Mouse (Mus musculus): ENCODE measurements around the gene Fbxw7. TPM values are rescaled to one million over a fixed set of nuclear protein-coding genes. Genes with fewer than 3 reads are reported as not detected.

Fbxw7 gene
- polyA plus RNA-seq, 1 experiment from 2014 or later, result 20.6 TPM

DNA sequence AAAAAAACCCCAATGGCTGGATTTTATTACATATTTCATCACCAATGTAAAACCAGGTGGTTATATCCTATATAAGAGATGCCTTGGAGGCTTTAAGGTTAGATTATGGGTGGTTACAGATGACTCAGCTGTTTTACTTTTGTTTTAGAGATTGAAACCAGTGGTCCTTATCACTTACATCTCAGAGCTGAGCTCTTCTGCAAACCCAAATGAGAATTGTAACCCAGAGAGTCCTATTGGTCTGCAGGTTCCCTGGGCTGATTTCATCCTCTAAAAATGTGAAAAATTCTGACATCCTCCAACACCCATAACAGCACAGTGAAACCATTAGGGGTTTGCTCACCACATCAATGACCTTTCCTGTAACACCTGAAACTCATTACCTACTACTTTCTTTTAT, 6.2 kb upstream of the Fbxw7 start:
- no peak overlapping the region for H3K4me3 ChIP-seq
- ATAC-seq (ENCODE audit: low FRiP score), result no peak
- H3K9me3 ChIP-seq (replicated peaks), result no peaks in the 10 kb centered on the region
- no peak overlapping the region for H3K27ac ChIP-seq
- H3K27me3 ChIP-seq, result no peaks in the 10 kb centered on the region
- H3K9ac ChIP-seq, result no peak overlapping the region
- H3K4me1 ChIP-seq, result peaks cover 12% of the 10 kb centered on the region
- H3K36me3 ChIP-seq, result no peaks in the 10 kb centered on the region
- no peak overlapping the region for H3K4me2 ChIP-seq (replicated peaks)

GRCm38 (mm10) chr3:84810803-84811202, 4.3 kb upstream of the Fbxw7 start:
- Histone ChIP-seq H3K36me3 (no peaks in the 10 kb centered on the region), H3K27ac (no peak overlapping the region), H3K27me3 (no peaks in the 10 kb centered on the region), H3K9ac (no peak overlapping the region), H3K9me3 (replicated peaks) (no peaks in the 10 kb centered on the region), H3K4me3 (no peak overlapping the region), H3K4me1 (peaks cover 19% of the 10 kb centered on the region), H3K4me2 (replicated peaks) (no peak overlapping the region)
- ATAC-seq (ENCODE audit: low FRiP score), result no peak

DNA sequence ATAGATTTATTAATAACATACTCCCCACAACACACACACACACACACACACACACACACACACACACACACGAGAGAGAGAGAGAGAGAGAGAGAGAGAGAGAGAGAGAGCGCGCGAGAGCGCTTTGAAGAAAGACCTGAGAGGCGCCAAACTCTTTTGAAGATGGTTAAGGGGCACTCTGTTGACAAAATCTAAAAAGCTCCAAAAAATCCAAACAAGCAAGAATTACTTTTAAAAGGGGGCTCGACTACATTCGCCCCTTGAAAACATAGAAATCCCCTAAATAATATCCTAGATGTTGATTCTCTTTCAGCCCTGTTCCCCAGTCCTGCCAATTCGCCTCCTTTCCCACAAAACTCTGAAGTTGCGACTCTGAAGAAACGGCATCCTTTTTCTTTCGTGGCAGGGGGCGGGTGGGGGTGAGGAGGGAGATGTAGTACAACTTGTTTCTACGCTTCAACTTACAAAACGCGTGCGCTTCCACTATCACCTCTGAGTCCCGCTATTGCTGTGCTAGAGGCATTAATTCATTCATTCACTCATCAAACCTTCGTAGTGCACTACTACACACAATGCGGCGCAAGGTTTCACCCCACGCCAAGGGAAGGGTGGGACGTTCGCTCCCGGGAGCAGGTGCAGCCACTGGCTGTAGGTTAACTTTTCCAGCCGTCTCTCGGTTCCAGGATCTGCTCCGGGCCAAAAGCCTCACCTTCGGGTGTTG, 1.5 kb upstream of the Fbxw7 start:
- Histone ChIP-seq H3K4me1 (peaks cover 29% of the 10 kb centered on the region), H3K27ac (peak overlapping the region; percentile 87), H3K36me3 (no peaks in the 10 kb centered on the region), H3K9me3 (replicated peaks) (no peaks in the 10 kb centered on the region), H3K9ac (peak overlapping the region; percentile 68), H3K27me3 (no peaks in the 10 kb centered on the region), H3K4me2 (replicated peaks) (peak overlapping the region; percentile 54), H3K4me3 (peak overlapping the region; percentile 99)
- peak; percentile 63; the same call in 1 of the 2 replicates for ATAC-seq (ENCODE audit: low FRiP score)
- WGBS, result under 1% methylated on average over 28 of the region's 29 CpGs

GRCm38 (mm10) chr3:84814157-84814761, 809 bp upstream of the Fbxw7 start:
- peak overlapping the region; percentile 96 for H3K27ac ChIP-seq
- peak; percentile 99 for ATAC-seq (ENCODE audit: low FRiP score)
- no peaks in the 10 kb centered on the region for H3K9me3 ChIP-seq (replicated peaks)
- H3K4me3 ChIP-seq, result peak overlapping the region; percentile 99
- H3K36me3 ChIP-seq, result no peaks in the 10 kb centered on the region
- under 1% methylated on average over 52 of the region's 60 CpGs for WGBS
- peaks cover 29% of the 10 kb centered on the region for H3K4me1 ChIP-seq
- peak overlapping the region; percentile 100 for H3K4me2 ChIP-seq (replicated peaks)
- no peaks in the 10 kb centered on the region for H3K27me3 ChIP-seq
- peak overlapping the region; percentile 89 for H3K9ac ChIP-seq

DNA sequence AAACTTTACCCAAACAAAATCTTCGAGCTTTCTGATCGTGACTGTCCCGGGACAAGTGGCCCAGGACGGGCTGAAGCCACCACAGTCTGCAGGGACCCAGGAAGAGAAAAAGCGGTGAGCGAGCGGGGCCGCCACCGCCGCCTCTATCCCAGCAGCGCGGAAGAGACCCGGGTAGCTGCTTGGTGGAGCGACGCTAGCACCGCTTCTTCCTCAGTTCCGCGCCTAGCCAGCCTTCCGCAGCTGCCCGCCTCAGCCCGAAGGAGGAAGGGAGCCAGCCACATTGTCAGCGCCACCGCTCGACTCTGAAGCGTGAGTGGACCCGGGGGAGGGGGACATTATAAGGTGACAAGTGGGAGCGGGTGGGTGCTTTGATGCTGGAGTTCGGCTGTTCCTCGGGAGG, 393 bp downstream of the Fbxw7 start:
- Histone ChIP-seq H3K27ac (peak overlapping the region; percentile 96), H3K9ac (peak overlapping the region; percentile 89), H3K9me3 (replicated peaks) (no peaks in the 10 kb centered on the region), H3K4me3 (peak overlapping the region; percentile 99), H3K4me1 (peaks cover 29% of the 10 kb centered on the region), H3K36me3 (no peaks in the 10 kb centered on the region), H3K4me2 (replicated peaks) (peak overlapping the region; percentile 100), H3K27me3 (no peaks in the 10 kb centered on the region)
- ATAC-seq (ENCODE audit: low FRiP score), result peak; percentile 17
- WGBS, result under 1% methylated on average over 29 of the region's 29 CpGs

- Histone ChIP-seq H3K9ac (no peak overlapping the region), H3K27me3 (no peaks in the 10 kb centered on the region), H3K4me3 (no peak overlapping the region), H3K4me1 (peaks cover 29% of the 10 kb centered on the region), H3K9me3 (replicated peaks) (no peaks in the 10 kb centered on the region), H3K36me3 (no peaks in the 10 kb centered on the region), H3K27ac (no peak overlapping the region), H3K4me2 (replicated peaks) (no peak overlapping the region)
- WGBS, result 67% methylated on average over 1 of the region's 1 CpGs
- no peak for ATAC-seq (ENCODE audit: low FRiP score)
Measured at GRCm38 (mm10) chr3:84816951-84817350, 1.9 kb downstream of the Fbxw7 start.

GRCm38 (mm10) chr3:84820654-84821201, 5.7 kb downstream of the Fbxw7 start:
- Histone ChIP-seq H3K4me1 (peaks cover 11% of the 10 kb centered on the region), H3K36me3 (no peaks in the 10 kb centered on the region), H3K27ac (no peak overlapping the region), H3K4me2 (replicated peaks) (no peak overlapping the region), H3K4me3 (no peak overlapping the region), H3K9me3 (replicated peaks) (no peaks in the 10 kb centered on the region), H3K9ac (no peak overlapping the region), H3K27me3 (no peaks in the 10 kb centered on the region)
- no peak for ATAC-seq (ENCODE audit: low FRiP score)
- 51% methylated on average over 2 of the region's 2 CpGs for WGBS

GRCm38 (mm10) chr3:84825990-84826389, 10.9 kb downstream of the Fbxw7 start:
- Histone ChIP-seq H3K36me3 (no peaks in the 10 kb centered on the region), H3K4me1 (0 out of 2 replicates have a peak, but pooled peaks cover 2% of the 10 kb centered on the region), H3K9ac (no peak overlapping the region), H3K4me2 (replicated peaks) (no peak overlapping the region), H3K9me3 (replicated peaks) (no peaks in the 10 kb centered on the region), H3K4me3 (no peak overlapping the region), H3K27me3 (no peaks in the 10 kb centered on the region), H3K27ac (no peak overlapping the region)
- ATAC-seq (ENCODE audit: low FRiP score), result no peak
- 67% methylated on average over 5 of the region's 5 CpGs for WGBS

DNA sequence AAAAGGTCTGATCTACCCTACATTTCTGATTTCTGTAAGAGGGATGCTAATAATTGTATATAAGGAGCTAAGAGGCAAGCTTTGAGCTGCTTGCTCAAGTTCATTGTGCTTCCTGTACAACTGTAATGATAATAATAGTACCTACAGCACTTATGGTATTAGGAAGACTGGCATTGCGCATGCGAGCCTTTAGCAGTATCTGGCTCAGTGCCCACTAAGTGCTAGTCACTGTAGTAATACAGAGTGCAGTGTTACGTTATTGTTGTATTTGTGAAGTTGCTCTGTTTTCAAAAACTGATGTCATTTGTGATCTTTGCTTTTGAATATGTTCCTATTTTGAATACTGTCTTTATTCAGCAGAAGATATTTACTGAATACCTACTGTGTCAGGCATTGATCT, 11.3 kb downstream of the Fbxw7 start:
- no peak overlapping the region for H3K9ac ChIP-seq
- H3K36me3 ChIP-seq, result no peaks in the 10 kb centered on the region
- H3K9me3 ChIP-seq (replicated peaks), result no peaks in the 10 kb centered on the region
- no peak overlapping the region for H3K4me2 ChIP-seq (replicated peaks)
- 86% methylated on average over 3 of the region's 3 CpGs for WGBS
- no peak overlapping the region for H3K4me3 ChIP-seq
- no peak overlapping the region for H3K27ac ChIP-seq
- ATAC-seq (ENCODE audit: low FRiP score), result no peak
- H3K4me1 ChIP-seq, result 0 out of 2 replicates have a peak, but pooled peaks cover 2% of the 10 kb centered on the region
- no peaks in the 10 kb centered on the region for H3K27me3 ChIP-seq

GRCm38 (mm10) chr3:84826938-84827337, 11.9 kb downstream of the Fbxw7 start:
- no peak for ATAC-seq (ENCODE audit: low FRiP score)
- Histone ChIP-seq H3K27ac (no peak overlapping the region), H3K4me2 (replicated peaks) (no peak overlapping the region), H3K9me3 (replicated peaks) (no peaks in the 10 kb centered on the region), H3K9ac (no peak overlapping the region), H3K4me1 (0 out of 2 replicates have a peak, but pooled peaks cover 2% of the 10 kb centered on the region), H3K4me3 (no peak overlapping the region), H3K27me3 (no peaks in the 10 kb centered on the region), H3K36me3 (no peaks in the 10 kb centered on the region)
- 76% methylated on average over 3 of the region's 3 CpGs for WGBS

DNA sequence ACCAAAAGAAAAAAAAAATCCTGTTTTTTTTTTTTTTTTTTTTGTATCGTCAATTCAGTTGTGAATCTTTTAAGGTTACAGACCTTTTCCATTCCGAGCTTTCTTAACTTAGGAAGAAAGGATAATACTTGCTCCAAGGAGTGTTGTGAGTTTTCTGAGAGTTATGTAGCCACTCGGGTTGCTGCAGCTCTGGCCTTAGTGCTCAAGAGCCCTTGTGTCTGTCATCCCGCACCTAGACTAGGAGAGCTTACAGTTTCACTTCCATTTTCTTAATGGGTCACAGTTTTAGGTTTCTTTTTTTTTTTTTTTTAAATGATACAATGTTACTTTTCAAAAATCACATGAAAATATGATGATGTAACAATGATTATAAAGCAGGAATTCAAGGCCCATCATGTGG, 12.5 kb downstream of the Fbxw7 start:
- Histone ChIP-seq H3K9ac (no peak overlapping the region), H3K27ac (no peak overlapping the region), H3K4me1 (0 out of 2 replicates have a peak, but pooled peaks cover 2% of the 10 kb centered on the region), H3K36me3 (no peaks in the 10 kb centered on the region), H3K4me3 (no peak overlapping the region), H3K27me3 (no peaks in the 10 kb centered on the region), H3K9me3 (replicated peaks) (no peaks in the 10 kb centered on the region), H3K4me2 (replicated peaks) (no peak overlapping the region)
- ATAC-seq (ENCODE audit: low FRiP score), result no peak
- WGBS, result 96% methylated on average over 4 of the region's 4 CpGs

DNA sequence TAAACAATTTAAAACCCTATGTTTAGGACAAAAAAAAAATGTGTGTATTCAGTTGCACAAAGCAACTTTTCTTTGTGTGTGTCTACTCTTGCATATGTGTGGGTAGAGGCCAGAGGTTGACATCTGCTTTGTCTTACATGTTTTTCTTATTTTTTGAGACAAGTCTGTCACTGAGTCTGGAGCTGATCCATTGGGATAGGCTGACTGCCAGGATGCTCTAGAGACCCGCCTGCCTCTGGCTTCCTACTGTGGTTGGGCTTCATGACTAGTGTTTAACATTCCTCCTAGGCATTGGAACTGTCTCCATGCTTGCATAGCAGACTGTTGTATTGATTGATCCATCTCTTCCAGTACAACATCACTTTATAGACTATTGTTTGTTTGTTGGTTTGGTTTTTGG, 14.3 kb downstream of the Fbxw7 start:
- Histone ChIP-seq H3K27me3 (no peaks in the 10 kb centered on the region), H3K4me1 (0 out of 2 replicates have a peak, but pooled peaks cover 2% of the 10 kb centered on the region), H3K27ac (no peak overlapping the region), H3K4me2 (replicated peaks) (no peak overlapping the region), H3K9ac (no peak overlapping the region), H3K4me3 (no peak overlapping the region), H3K36me3 (no peaks in the 10 kb centered on the region), H3K9me3 (replicated peaks) (no peaks in the 10 kb centered on the region)
- no peak for ATAC-seq (ENCODE audit: low FRiP score)
- WGBS, result 74% methylated on average over 1 of the region's 1 CpGs

Data from hindbrain, embryonic 12.5 days (tissue).